Mouse (Mus musculus): Measurements from ENCODE around the gene Clstn1. TPM values are rescaled to one million over a fixed set of nuclear protein-coding genes. Genes with fewer than 3 reads are reported as not detected.

Gene Clstn1
- total and polyA plus RNA-seq, 3 experiments = 6.1 to 26.6 TPM; not detected in 1

GRCm38 (mm10) chr4:149574391-149574821 is 11.9 kb upstream of the Clstn1 start:
- Histone ChIP-seq H3K4me1 (ENCODE audit: control insufficient read depth in 1 of 2, insufficient read depth in 2 of 2, low read length in 2 of 2) (no peaks in the 10 kb centered on the region), H3K27me3 (ENCODE audit: control insufficient read depth in 1 of 2, insufficient read depth in 2 of 2, low read length in 2 of 2) (no peaks in the 10 kb centered on the region; a peak in 1 of 4 replicates), H3K9me3 (replicated peaks; ENCODE audit: insufficient read depth, low read length) (no peaks in the 10 kb centered on the region), H3K9ac (ENCODE audit: control insufficient read depth, low read depth, low read length, poor library complexity, severe bottlenecking) (no peak overlapping the region), H3K36me3 (ENCODE audit: control insufficient read depth in 1 of 2, insufficient read depth in 2 of 2, low read length in 2 of 2) (no peaks in the 10 kb centered on the region), H3K4me3 (ENCODE audit: control insufficient read depth in 1 of 2, insufficient read depth in 1 of 2, low read depth in 2 of 2, low read length in 2 of 2) (no peak overlapping the region), H3K79me2 (ENCODE audit: control insufficient read depth, insufficient read depth, low read length, poor library complexity) (no peaks in the 10 kb centered on the region), H3K27ac (ENCODE audit: control insufficient read depth, low read depth, low read length) (no peak overlapping the region)
- TF ChIP-seq BHLHE40 (IDR thresholded peaks at IDR 0.05; ENCODE audit: borderline replicate concordance, low read depth, low read length) (no peak), NRF1 (IDR thresholded peaks at IDR 0.05; ENCODE audit: insufficient read depth, low read depth, low read length, poor library complexity, severe bottlenecking) (no peak), ZKSCAN1 (IDR thresholded peaks at IDR 0.05; ENCODE audit: low read depth, low read length) (no peak), SMC3 (IDR thresholded peaks at IDR 0.05; ENCODE audit: low read depth, low read length) (no peak), ZNF384 (IDR thresholded peaks at IDR 0.05; ENCODE audit: low read depth, low read length) (no peak), MAZ (IDR thresholded peaks at IDR 0.05; ENCODE audit: low read depth, low read length) (no peak), ZC3H11A (IDR thresholded peaks at IDR 0.05; ENCODE audit: low read depth, low read length) (no peak), MAX (IDR thresholded peaks at IDR 0.05; ENCODE audit: low read length) (no peak), E2F4 (IDR thresholded peaks at IDR 0.05; ENCODE audit: borderline replicate concordance, low read depth, low read length) (no peak), HCFC1 (IDR thresholded peaks at IDR 0.05; ENCODE audit: low read depth, low read length) (no peak), MYC (IDR thresholded peaks at IDR 0.05; ENCODE audit: low read depth, low read length) (no peak), GATA1 (IDR thresholded peaks at IDR 0.05; ENCODE audit: low read depth, low read length) (no peak), GABPA (IDR thresholded peaks at IDR 0.05; ENCODE audit: low read depth, low read length) (no peak), USF2 (IDR thresholded peaks at IDR 0.05; ENCODE audit: borderline replicate concordance in 1 of 2, insufficient read depth in 1 of 2, low read depth in 1 of 2, low read length in 2 of 2) (no peak), CHD1 (IDR thresholded peaks at IDR 0.05; ENCODE audit: low read depth, low read length) (no peak), POLR2A (IDR thresholded peaks at IDR 0.05; ENCODE audit: control insufficient read depth in 1 of 2, insufficient read depth in 1 of 2, low read depth in 1 of 2, low read length in 2 of 2, poor library complexity in 1 of 2) (no peak), POLR2AphosphoS5 (IDR thresholded peaks at IDR 0.05; ENCODE audit: borderline replicate concordance, low read depth, low read length) (no peak), MAFK (IDR thresholded peaks at IDR 0.05; ENCODE audit: borderline replicate concordance, low read depth, low read length) (no peak), UBTF (IDR thresholded peaks at IDR 0.05; ENCODE audit: borderline replicate concordance, insufficient read depth, low read depth, low read length) (no peak), JUND (IDR thresholded peaks at IDR 0.05; ENCODE audit: low read depth, low read length) (no peak)
- DNase-seq (ENCODE audit: low read depth, low spot score) = no peak

GRCm38 (mm10) chr4:149576061-149576460 is 10.2 kb upstream of the Clstn1 start:
- TF ChIP-seq E2F4 (IDR thresholded peaks at IDR 0.05; ENCODE audit: borderline replicate concordance, low read depth, low read length) (no peak), ETS1 (IDR thresholded peaks at IDR 0.05; ENCODE audit: low read depth, low read length) (no peak), ZC3H11A (IDR thresholded peaks at IDR 0.05; ENCODE audit: low read depth, low read length) (no peak), BHLHE40 (IDR thresholded peaks at IDR 0.05; ENCODE audit: borderline replicate concordance, low read depth, low read length) (no peak), NRF1 (IDR thresholded peaks at IDR 0.05; ENCODE audit: insufficient read depth, low read depth, low read length, poor library complexity, severe bottlenecking) (no peak), ZNF384 (IDR thresholded peaks at IDR 0.05; ENCODE audit: low read depth, low read length) (no peak), RAD21 (IDR thresholded peaks at IDR 0.05; ENCODE audit: low read depth, low read length) (no peak), GATA1 (IDR thresholded peaks at IDR 0.05; ENCODE audit: low read depth, low read length) (no peak), HCFC1 (IDR thresholded peaks at IDR 0.05; ENCODE audit: low read depth, low read length) (no peak), SIN3A (IDR thresholded peaks at IDR 0.05; ENCODE audit: low read length) (no peak), MAX (IDR thresholded peaks at IDR 0.05; ENCODE audit: low read length) (no peak), TBP (IDR thresholded peaks at IDR 0.05; ENCODE audit: low read depth, low read length) (no peak), MXI1 (IDR thresholded peaks at IDR 0.05; ENCODE audit: low read depth, low read length) (no peak), KAT2A (conservative IDR thresholded peaks at IDR 0.05; ENCODE audit: low read depth, low read length) (no peak), MAZ (IDR thresholded peaks at IDR 0.05; ENCODE audit: low read depth, low read length) (no peak), POLR2AphosphoS5 (IDR thresholded peaks at IDR 0.05; ENCODE audit: borderline replicate concordance, low read depth, low read length) (no peak), JUND (IDR thresholded peaks at IDR 0.05; ENCODE audit: low read depth, low read length) (no peak), ZMIZ1 (IDR thresholded peaks at IDR 0.05; ENCODE audit: low read depth, low read length) (no peak), EP300 (IDR thresholded peaks at IDR 0.05; ENCODE audit: low read depth in 1 of 2, low read length in 2 of 2) (no peak), ZKSCAN1 (IDR thresholded peaks at IDR 0.05; ENCODE audit: low read depth, low read length) (no peak)

More at GRCm38 (mm10) chr4:149576061-149576460, 10.2 kb upstream of the Clstn1 start:
- no peak for DNase-seq (ENCODE audit: low read depth, low spot score)
- no peaks in the 10 kb centered on the region; a peak in 1 of 4 replicates for H3K27me3 ChIP-seq (ENCODE audit: control insufficient read depth in 1 of 2, insufficient read depth in 2 of 2, low read length in 2 of 2)
- H3K27ac ChIP-seq (ENCODE audit: control insufficient read depth, low read depth, low read length) = no peak overlapping the region
- no peaks in the 10 kb centered on the region for H3K9me3 ChIP-seq (replicated peaks; ENCODE audit: insufficient read depth, low read length)
- no peaks in the 10 kb centered on the region for H3K36me3 ChIP-seq (ENCODE audit: control insufficient read depth in 1 of 2, insufficient read depth in 2 of 2, low read length in 2 of 2)
- H3K4me1 ChIP-seq (ENCODE audit: control insufficient read depth in 1 of 2, insufficient read depth in 2 of 2, low read length in 2 of 2) = no peaks in the 10 kb centered on the region
- H3K4me3 ChIP-seq (ENCODE audit: control insufficient read depth in 1 of 2, insufficient read depth in 1 of 2, low read depth in 2 of 2, low read length in 2 of 2) = no peak overlapping the region
- no peak overlapping the region for H3K9ac ChIP-seq (ENCODE audit: control insufficient read depth, low read depth, low read length, poor library complexity, severe bottlenecking)
- no peaks in the 10 kb centered on the region for H3K79me2 ChIP-seq (ENCODE audit: control insufficient read depth, insufficient read depth, low read length, poor library complexity)
